Mouse (Mus musculus): Measurements from ENCODE around the gene Akap7. TPM values are rescaled to one million over a fixed set of nuclear protein-coding genes. Genes with fewer than 3 reads are reported as not detected.
A peak's percentile ranks its signal among the peaks of the same experiment; 100 is the strongest.
"Not testable (repeated sequence)": the region's sequence is repeated elsewhere in the genome, so short reads cannot be mapped to it uniquely, and the experiment has no call there.

The Akap7 gene
- total and polyA plus RNA-seq, 3 experiments: 1.9 to 7.7 TPM; not detected in 1

DNA sequence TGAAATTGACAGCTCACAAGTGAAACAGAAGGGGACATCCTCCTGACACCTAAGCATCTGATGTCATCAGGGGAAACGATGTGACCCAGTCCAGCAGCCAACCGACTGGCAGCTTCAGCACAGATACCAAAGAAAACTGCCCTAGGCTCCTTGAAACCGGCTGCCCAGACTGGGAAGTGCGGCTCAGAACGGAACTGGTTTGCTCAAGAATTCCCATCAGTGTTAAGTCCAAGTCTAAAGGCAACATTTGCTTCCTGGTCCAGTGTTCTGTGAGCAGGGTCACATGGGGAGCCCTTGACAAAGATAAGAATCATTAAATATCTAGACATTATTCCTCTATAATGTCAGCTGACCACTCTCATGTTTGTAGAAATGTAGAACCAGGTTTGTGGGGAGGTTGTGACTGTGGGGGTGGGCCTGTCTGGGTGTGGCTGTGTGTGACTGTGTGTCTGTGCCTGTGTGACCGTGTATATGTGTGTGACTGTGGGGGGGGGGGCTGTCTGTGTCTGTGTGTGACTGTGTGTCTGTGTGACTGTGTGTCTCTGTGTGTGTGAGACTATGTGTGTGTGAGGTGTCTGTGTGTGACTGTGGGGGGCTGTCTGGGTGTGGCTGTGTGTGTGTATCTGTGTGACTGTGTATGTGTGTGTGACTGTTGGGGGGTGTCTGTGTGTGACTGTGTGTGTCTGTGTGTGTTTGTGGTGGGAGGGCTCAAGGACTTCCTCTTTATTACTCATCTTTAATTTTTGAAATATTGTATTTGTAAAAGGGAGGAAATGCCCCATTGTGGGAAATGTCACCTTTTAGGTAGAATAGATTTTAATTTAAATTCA, 140.1 kb downstream of the Akap7 start:
- DNase-seq (ENCODE audit: low read depth, low spot score): peak; percentile 18
- Histone ChIP-seq H3K27me3 (ENCODE audit: control insufficient read depth in 1 of 2, insufficient read depth in 2 of 2, low read length in 2 of 2) (no peaks in the 10 kb centered on the region), H3K27ac (ENCODE audit: control insufficient read depth, low read depth, low read length) (no peak overlapping the region), H3K36me3 (ENCODE audit: control insufficient read depth in 1 of 2, insufficient read depth in 2 of 2, low read length in 2 of 2) (no peaks in the 10 kb centered on the region; a peak in 1 of 4 replicates), H3K4me1 (ENCODE audit: control insufficient read depth in 1 of 2, insufficient read depth in 2 of 2, low read length in 2 of 2) (peaks cover 0 to 6% of the 10 kb centered on the region in 2 experiments; a peak in 1 of 4 replicates), H3K79me2 (ENCODE audit: control insufficient read depth, insufficient read depth, low read length, poor library complexity) (no peaks in the 10 kb centered on the region), H3K9ac (ENCODE audit: control insufficient read depth, low read depth, low read length, poor library complexity, severe bottlenecking) (no peak overlapping the region), H3K4me3 (ENCODE audit: control insufficient read depth in 1 of 2, insufficient read depth in 1 of 2, low read depth in 2 of 2, low read length in 2 of 2) (no peak overlapping the region), H3K9me3 (replicated peaks; ENCODE audit: insufficient read depth, low read length) (no peaks in the 10 kb centered on the region)
- TF ChIP-seq USF1 (IDR thresholded peaks at IDR 0.05; ENCODE audit: low read depth, low read length) (peak; percentile 13; the same call in 1 of the 2 replicates), GABPA (IDR thresholded peaks at IDR 0.05; ENCODE audit: low read depth, low read length) (no peak)

DNA sequence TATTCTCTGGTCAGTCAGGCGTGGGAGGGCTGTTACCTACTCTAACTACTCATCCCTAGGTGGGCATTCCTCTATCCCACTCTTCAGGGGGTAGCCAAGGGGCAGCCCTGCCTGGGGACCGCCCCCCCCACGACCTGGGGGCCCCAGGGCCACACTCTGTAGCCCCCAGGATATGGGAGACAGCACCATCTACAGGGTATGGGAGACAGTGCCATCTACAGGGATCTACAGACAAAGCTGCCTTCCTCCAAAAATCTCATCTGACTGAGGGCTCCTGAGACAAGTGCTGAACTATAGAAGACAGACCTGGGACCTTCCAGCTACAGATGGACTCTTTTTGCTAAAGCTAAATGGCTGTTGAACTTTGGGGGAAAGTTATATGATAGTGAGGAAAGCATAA, 144.2 kb downstream of the Akap7 start:
- not testable (repeated sequence) for H3K27ac ChIP-seq (ENCODE audit: control insufficient read depth, low read depth, low read length); H3K79me2 ChIP-seq (ENCODE audit: control insufficient read depth, insufficient read depth, low read length, poor library complexity); H3K9ac ChIP-seq (ENCODE audit: control insufficient read depth, low read depth, low read length, poor library complexity, severe bottlenecking); H3K4me3 ChIP-seq (ENCODE audit: control insufficient read depth in 1 of 2, insufficient read depth in 1 of 2, low read depth in 2 of 2, low read length in 2 of 2); H3K9me3 ChIP-seq (replicated peaks; ENCODE audit: insufficient read depth, low read length); H3K27me3 ChIP-seq (ENCODE audit: control insufficient read depth in 1 of 2, insufficient read depth in 2 of 2, low read length in 2 of 2)
- peak; percentile 54 for TF ChIP-seq RAD21 (IDR thresholded peaks at IDR 0.05; ENCODE audit: low read depth, low read length)
- TF ChIP-seq CTCF (IDR thresholded peaks at IDR 0.05 in 2 of 3, conservative IDR thresholded peaks at IDR 0.05 in 1 of 3; ENCODE audit: control insufficient read depth in 1 of 3, insufficient read depth in 1 of 3, low read depth in 2 of 3, low read length in 3 of 3, poor library complexity in 1 of 3, severe bottlenecking in 1 of 3): peak; percentile 30 to 50 (median 37); a peak in 5 of 6 replicates
- TF ChIP-seq SMC3 (IDR thresholded peaks at IDR 0.05; ENCODE audit: low read depth, low read length): peak; percentile 50
- TF ChIP-seq ZC3H11A (IDR thresholded peaks at IDR 0.05; ENCODE audit: low read depth, low read length): peak; percentile 30; the same call in 1 of the 2 replicates
- H3K36me3 ChIP-seq (ENCODE audit: control insufficient read depth in 1 of 2, insufficient read depth in 2 of 2, low read length in 2 of 2): peaks cover 0 to 21% of the 10 kb centered on the region in 2 experiments; a peak in 2 of 4 replicates
- peak; percentile 28 for DNase-seq (ENCODE audit: low read depth, low spot score)
- peaks cover 5 to 21% of the 10 kb centered on the region in 2 experiments for H3K4me1 ChIP-seq (ENCODE audit: control insufficient read depth in 1 of 2, insufficient read depth in 2 of 2, low read length in 2 of 2)

DNA sequence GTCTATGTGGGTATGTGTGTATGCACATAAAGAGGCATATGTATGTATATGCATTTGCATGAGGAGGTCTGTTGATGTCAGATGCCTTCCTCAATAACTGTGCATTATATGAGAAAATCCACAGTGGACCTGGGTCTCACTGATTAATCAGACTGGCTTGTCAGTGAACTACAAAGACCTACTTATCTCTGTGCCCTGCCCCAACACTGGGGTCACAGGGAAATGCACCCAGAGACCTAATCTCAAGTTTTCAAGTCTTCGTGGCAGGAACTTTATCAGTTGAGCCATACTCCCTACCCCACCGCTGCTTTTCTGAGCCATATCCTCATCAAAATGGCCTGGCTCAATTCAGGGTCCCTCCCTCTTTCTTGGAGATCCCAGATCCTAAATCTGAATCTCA, 146.0 kb downstream of the Akap7 start:
- H3K9ac ChIP-seq (ENCODE audit: control insufficient read depth, low read depth, low read length, poor library complexity, severe bottlenecking): no peak overlapping the region
- no peaks in the 10 kb centered on the region for H3K27me3 ChIP-seq (ENCODE audit: control insufficient read depth in 1 of 2, insufficient read depth in 2 of 2, low read length in 2 of 2)
- no peaks in the 10 kb centered on the region for H3K79me2 ChIP-seq (ENCODE audit: control insufficient read depth, insufficient read depth, low read length, poor library complexity)
- no peak overlapping the region for H3K27ac ChIP-seq (ENCODE audit: control insufficient read depth, low read depth, low read length)
- H3K4me1 ChIP-seq (ENCODE audit: control insufficient read depth in 1 of 2, insufficient read depth in 2 of 2, low read length in 2 of 2): peaks cover 5 to 16% of the 10 kb centered on the region in 2 experiments
- H3K36me3 ChIP-seq (ENCODE audit: control insufficient read depth in 1 of 2, insufficient read depth in 2 of 2, low read length in 2 of 2): peaks cover 0 to 22% of the 10 kb centered on the region in 2 experiments; a peak in 2 of 4 replicates
- no peak overlapping the region for H3K4me3 ChIP-seq (ENCODE audit: control insufficient read depth in 1 of 2, insufficient read depth in 1 of 2, low read depth in 2 of 2, low read length in 2 of 2)
- TF ChIP-seq SMC3 (IDR thresholded peaks at IDR 0.05; ENCODE audit: low read depth, low read length) (no peak), EP300 (IDR thresholded peaks at IDR 0.05; ENCODE audit: low read depth in 1 of 2, low read length in 2 of 2) (peak; percentile 85 to 89), GATA1 (IDR thresholded peaks at IDR 0.05; ENCODE audit: low read depth, low read length) (peak; percentile 85), RCOR1 (IDR thresholded peaks at IDR 0.05; ENCODE audit: low read depth, low read length) (peak; percentile 63), ETS1 (IDR thresholded peaks at IDR 0.05; ENCODE audit: low read depth, low read length) (peak; percentile 61; the same call in 1 of the 2 replicates), TCF12 (IDR thresholded peaks at IDR 0.05; ENCODE audit: low read depth, low read length) (peak; percentile 91), TAL1 (IDR thresholded peaks at IDR 0.05; ENCODE audit: low read length) (peak; percentile 54; the same call in 1 of the 2 replicates), MYC (IDR thresholded peaks at IDR 0.05; ENCODE audit: low read depth, low read length) (no peak)
- DNase-seq (ENCODE audit: low read depth, low spot score): peak; percentile 57
- H3K9me3 ChIP-seq (replicated peaks; ENCODE audit: insufficient read depth, low read length): no peaks in the 10 kb centered on the region
